Mouse (Mus musculus) monocyte, adult 2 months (primary cell): ENCODE measurements around the gene Tln2.

Source experiments
- DNase-seq, 2 experiments: peaks; one replicate each; pipeline ENCODE4 v3.0.0; 2022; ENCODE audit warnings: low spot score in 2 of 2, low read depth in 1 of 2

Tln2 gene

DNA sequence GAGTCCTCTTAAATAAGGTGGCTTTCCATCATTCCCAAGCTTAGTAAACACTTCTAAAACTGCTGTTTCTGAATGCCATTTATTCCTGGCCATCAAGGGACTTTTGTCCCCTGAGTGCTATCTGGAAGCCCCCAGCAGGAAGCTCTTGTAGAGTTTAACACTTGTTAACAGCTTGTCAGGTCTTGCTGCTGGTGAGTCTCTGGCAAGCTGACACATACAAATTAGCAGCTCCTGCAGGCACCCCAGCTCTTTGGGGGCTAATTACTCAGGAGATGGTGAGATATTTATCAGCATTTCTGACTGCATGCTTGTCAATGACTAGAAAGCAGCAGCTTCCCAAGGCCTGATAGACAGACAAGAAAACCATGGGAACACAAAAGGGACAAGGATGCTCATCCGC lies 77.2 kb downstream of the Tln2 start:
- DNase-seq, result no peak

DNA sequence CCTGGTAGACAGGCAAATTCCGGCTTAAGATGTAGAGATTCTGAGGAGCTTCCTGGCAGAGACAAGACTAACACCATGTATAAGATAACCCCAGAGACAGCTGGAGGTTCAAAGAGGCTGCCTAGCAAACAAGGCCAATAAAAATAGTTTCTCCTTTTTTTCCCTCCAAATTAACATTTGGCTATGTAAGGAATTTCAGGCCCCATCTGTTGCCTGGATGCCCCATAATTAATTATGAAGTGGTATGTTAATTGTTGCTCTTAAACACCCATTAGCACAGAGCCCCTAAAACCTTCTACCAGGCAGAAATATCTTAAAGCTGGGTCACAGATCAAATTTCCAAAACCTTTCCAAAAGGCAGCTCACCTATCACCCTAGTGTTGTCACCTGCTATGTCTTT lies 77.7 kb downstream of the Tln2 start:
- DNase-seq, result no peak

DNA sequence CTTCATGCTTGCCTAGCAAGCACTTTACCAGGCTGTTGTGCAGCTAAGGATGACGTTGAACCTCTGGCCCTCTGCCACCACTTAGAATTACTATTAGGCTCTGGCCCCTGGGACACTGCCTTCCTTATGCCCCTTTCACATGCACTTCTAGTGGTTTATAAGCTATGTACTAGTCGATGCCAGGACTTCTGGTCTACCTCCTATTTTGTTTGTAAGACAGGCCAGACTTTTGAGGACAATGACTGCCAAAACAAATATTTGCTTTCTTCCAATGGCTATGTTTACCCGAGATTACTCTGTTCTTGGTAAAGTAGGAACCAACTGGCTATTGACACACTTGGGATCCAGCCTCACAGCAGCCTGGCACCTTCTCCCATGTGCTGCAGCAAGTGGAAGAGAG lies 82.1 kb downstream of the Tln2 start:
- DNase-seq, result no peak

DNA sequence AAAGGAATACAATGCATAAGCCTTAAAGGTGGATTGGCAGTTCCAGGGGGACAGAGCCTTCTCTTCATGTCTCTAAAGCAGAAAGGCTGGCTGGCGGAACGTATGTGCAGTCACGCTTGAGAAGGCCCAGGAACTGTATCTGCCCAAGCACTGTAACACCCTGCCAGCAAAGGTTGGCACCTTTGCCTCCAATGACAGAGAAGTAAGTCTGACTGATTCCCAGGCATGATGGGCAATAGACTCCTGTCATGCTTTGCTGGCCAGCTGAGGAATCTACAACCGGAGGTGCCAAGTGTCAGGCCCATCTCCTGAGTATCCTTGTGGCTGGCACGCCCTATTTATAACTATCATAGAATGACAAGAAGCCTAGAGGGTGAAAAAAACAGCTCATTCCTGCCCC lies 83.3 kb downstream of the Tln2 start:
- DNase-seq, result no peak

DNA sequence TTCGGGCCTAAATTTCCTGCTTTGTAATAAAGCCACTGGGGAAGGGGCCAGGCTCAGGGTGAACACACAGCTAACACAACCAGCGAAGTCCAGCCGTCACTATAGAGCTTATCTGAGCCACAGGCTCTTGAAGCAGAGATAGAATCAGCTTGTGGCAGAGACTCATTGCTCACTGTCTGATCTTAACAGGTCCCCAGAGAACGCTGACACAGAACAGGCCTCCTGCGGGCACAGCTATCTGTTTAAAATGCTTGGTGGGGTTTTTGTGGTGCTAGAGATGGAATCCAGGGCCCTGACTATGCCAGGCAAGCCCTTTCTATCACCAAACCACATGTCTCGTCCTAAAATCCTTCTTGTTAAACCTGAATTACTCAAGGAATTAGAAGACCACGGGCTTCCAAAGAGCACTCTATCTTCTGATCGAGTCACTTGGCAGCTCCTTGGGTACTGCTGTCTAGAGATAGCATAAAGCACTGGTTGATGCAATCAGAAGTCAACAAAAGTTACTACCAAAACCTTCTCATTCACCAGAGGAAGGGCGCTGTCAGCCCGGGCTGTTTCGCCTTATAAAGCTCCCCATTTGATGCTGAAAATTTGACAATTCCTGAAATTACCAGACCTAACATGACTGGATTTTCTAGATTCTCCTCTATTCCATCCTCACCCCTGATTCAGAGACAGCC lies 95.9 kb downstream of the Tln2 start:
- DNase-seq, result no peak

DNA sequence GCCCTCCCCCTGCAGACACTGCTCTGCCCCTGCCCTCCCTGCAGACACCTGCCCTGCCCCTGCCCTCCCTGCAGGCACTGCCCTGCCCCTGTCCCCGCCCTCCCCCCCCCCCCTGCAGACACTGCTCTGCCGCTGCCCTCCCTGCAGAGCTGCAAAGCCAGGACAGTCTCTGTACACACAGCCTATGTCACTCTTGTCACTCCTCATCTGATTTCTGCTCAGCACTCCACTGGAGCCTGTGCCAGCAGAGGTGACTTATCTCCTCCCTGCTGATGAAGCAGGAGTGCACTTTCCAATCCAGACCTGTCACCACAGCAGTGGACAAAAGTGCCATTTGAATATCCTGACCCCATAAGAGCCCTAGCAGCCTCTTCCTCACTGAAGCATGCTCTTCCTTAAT lies 118.0 kb downstream of the Tln2 start:
- DNase-seq, result no peak

DNA sequence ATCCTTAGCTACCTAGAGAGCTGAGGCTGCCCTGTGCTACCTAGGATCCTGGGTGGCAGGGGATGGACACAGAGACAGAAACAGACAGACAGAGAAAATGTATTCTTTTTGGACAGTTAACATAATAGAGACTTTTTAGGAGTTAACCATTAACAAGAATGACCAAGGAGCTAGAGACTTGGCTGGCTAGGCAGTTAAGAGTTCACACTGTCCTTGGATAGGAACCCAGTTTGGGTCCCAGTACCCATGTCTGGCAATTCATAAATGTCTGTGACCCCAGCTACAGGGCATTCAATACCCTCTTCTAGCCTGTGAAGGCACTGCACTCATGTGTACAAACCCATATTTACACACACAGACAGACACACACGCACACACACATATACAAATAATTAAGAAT lies 122.0 kb downstream of the Tln2 start:
- DNase-seq, result no peak

DNA sequence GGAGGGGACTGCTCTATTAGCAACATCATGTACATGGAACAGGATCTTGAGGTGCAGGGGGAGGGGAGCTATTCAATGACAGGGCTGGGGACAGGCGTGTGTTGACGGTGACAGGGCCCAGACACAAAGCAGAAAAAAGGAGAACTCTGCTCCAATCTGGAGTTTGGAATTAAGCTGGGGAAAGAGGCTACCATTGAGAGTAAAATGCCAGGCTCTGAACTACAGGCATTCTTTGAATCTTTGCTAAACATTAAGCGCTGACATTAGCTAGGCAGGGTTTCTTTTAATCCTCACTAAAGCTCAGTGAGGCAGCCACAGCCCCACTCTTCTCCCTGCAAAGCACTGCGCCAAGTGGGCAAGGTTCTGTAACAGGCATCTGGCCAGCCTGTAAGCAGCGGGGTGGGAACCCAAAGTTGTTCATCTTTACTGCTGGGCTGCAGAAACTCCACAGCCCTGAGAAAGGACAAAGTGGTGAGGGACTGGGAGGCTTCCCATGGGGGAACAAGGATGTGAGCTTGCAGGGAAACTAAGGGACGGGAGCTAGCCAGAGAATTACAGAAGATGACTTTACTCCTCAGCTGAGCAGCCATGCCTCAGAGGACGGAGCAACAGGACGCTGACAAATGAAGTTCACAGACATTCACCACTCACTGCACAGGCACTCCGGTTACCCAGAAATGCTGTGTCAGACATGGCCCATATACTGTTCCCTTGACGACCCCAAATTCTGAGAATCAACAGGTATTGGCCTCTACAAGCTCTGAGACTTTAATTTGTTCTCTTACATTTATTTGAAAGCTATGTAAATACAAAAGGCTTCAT lies 124.0 kb downstream of the Tln2 start:
- DNase-seq, result no peak

DNA sequence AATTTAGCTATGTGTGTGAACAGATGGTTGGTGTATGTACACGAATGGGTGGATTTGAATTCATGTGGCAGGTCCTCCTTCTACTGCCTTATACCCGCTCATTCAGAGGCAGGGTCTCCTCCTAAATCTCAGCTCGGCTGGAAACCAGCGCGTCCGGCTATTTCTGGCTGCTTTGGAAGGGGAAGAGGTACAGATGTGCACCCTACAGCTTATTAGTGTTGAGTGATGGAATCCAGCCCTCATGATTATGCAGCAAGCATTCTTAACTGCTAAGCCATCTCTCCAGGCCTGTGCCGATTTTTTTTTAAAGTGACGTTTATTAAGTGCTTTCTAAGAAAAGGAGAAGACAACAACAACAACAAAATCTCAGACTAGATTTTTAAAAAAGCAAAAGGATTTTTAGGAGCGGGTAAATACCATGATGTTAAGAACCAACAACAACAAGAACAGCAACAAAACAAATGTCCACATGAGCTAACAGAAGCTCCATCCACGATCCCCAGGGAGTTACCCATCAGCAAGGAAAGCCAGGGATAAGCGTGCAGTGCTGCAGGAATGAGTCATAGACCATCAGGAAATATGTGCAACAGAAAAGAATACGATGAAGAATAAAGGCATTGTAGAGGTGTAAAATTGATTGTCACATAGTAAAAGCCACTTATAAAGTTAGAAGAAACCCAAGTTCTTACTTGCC lies 130.2 kb downstream of the Tln2 start:
- no peak for DNase-seq

DNA sequence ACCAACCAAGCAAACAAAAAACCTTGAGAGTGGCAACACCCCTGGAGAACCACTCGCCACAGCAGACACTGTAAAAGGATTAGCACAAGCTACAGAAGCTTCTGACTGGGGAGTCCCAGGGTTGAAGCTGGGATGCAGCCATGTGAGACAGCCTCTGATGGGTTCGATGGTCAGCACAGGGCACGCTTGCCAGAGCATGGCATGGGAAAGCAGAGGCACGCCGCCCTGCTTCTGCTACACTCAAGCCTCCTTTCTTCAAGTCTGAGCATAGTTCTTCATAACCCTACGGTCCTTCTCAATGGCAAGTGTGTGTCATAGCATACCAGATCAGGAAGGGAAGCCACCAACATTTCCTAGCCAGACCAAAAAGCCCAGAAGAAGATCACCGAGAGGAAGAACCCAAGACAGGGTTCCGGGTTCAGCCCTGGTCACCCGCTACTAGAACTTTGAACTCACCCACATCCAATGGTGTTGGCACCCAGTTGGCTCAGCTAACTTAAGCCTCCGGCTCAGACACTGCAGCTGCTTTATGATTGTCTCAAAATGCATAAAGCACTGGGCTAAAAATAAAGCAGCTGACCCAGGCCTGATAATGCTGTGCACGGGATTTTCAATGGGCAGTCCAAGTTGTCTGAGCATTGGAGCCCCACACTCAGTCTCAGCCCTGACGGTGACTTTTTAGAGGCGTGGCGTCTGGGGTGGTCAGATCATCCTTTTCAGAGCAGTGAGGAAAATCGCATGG lies 131.0 kb downstream of the Tln2 start:
- DNase-seq, result no peak

DNA sequence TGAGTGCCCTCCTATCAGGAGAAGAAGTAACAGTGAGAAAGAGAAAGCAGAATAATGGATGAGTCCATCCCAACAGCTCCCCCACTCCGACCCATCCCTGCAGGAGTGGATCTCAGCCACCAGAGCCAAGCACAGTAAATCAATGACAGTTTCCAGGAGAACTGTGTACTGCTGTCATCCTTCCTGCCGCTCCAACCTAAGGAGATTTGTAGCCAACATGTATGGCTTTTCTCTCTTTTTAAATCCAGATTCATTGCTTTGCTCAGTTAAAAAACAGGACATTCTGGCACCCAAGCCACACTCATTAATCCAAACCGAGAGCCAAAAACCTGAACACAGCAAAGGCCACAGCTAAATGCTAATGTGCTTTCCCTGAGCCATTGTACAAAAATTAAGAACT lies 133.2 kb downstream of the Tln2 start:
- DNase-seq, result no peak

DNA sequence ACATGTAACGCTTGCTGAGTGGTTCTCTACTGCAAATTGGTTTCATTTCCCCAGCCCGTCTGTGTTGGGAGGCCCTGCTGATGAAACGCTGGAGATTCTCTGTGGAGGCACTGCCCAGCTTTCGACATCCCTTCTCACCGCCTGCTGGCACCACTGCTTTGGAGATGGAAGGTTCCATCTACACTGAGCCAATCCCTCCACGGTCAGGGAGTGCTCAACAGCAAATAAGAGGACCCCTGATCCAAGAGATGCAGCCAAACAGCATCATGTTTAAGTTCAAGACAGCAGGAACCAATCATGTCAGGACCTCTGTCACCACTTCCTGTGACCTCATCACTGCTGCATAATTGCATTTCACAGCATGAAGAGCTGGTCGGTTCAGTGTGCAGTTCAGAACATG lies 135.4 kb downstream of the Tln2 start:
- peak; percentile 16 to 23 for DNase-seq

DNA sequence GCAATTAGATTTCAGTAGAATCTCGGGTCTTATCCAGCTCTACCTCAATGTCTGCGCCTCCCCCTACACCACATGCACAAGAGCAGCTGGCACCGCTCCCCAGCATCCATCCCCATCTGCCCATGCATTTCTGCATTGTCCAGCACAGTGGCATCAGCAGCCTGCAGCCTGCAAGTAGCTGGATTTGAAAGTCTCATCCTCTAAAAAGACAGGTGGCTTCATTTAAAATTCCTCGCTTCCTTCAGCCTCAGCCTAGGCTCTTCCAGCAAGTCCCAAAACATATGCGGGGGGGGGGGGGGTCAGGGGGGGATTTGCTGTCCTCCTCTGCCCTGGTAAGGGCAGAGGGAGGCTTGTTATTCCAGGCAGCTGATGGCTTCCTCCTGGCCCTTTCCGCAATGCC lies 141.4 kb downstream of the Tln2 start:
- no peak for DNase-seq

DNA sequence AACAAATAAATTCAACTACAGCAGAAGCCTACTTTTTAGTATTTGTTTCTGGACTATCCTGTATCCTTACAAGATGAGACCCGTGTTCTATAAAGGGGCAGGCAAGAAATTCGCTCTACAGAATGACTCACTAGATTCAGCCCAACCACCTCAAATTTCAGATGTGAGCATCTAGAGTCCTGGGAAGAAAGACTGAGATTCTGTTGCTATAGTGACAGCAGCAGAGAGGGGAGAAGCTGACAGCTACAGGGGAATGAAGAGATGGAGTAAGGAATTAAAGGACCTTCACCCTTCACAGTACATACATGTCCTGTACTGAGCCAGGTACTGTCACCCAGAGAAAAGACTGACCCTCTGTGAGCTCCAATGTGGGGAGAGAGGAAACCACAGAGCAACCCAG lies 148.8 kb downstream of the Tln2 start:
- DNase-seq, result no peak

DNA sequence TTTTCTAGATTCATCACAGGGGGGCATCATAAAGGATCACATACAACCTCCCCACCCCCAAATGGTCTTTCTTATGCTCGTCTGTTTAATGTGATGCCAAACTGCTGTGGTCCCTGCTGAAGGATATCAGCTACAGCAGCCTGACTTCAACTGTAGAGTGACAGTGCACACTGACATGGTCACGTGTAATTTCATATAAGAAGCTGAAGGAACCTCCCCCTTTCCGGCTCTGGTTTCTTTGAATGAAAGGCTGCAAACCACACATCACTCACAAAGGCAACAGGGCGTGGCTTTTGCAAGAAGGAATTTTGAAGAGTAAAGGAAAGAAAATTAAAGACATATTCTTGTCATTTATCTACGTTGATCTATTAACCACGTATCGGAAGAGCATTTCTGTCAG lies 154.8 kb downstream of the Tln2 start:
- DNase-seq, result no peak

DNA sequence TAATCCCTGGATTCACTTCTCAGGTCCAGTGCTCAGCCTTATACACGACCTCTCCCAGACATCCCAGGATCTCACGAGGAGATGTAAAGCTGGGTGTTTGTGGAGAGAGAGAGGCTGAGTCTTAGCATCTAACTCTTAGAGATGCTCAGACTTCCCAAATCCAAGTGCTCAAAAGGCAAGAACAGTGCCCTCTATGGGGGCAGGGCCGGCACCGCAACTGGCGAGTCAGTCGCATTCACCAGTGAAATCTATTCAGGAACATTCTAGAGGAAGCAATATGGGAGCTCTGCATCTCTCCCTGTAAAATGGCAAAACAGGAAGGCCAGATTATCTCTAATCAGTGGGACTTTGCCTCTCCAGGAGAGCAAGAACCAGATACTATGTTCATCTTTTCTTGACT lies 159.9 kb downstream of the Tln2 start:
- DNase-seq, result no peak

DNA sequence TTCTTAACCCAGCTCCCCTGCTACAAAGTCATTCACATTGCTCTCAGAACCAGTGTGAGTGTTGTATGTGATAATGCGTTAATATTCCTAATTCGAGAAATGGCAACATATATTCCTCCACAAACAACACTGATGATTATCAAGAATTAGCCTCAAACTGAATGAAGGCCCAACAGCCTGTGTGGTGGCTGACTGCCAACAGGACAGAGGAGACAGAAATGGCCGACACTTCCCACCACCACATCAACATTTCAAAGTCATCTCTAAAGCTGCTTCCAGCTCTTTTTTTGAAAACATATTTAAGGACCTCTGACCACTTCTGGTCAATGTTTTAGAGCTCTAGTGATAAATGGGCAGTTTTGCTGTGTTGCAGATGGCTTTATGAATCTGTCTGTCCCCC lies 161.7 kb downstream of the Tln2 start:
- no peak for DNase-seq

DNA sequence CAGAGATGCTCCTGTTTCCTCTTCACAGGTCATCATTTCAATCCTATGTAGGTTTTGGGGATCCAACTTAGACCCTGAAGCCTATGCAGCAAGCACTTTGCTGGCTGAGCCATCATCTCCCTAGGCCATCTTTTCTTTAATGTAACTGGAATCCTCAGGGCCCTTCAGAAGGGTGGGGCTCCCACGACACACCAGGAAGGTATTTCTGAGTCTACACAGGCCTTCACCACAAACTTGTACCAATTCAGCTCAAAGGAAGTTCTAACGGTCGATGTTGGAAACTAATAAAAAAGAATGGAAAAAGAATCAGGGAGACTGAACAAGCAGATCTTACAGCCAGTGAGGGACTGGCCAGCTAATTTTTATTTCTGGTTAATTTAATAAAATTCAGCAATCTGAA lies 163.1 kb downstream of the Tln2 start:
- no peak for DNase-seq

DNA sequence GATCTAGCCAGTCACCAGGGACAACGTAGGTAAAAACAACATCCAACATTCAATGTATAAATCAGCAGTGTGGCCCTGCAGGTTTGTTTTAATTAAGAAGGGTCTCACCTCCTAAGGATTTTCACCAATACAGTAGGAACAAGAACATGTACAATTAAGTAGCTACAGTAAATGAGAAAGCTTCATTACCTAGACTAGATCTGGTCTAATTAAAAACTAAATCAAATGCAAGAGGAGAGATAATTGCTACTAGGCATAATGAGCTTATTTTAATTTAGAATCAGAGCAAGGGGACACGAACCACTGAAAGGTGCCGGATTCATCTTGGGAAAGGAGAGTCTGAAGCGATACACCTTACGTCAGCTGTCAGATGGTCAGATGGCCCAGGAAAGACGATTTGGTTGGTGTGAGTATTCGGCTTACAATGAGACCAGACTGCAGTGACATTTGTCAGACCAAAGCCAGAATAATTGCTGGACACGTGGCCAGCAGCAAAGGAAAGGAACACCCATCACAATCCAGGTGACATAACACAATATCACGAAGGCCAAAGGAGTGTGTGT lies 175.4 kb downstream of the Tln2 start:
- no peak for DNase-seq

DNA sequence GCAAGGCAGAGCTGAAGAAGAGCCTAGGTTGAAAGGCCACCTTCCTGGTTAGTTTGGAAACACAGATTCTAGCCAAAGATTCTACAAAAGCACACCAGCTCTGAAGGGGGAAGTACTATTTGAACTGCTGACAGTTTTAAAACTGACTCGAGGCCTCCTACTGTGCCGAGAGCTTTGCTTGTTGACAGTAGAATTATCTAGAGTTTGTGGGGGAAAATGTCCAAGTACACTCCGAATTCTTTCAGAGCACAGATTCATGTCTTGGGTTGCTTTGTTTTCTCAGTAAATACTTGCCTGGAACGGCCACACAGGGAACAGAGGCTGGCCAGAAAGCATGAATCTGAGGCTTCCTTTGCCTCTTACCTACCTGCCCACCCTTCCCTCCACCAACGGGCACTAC lies 179.4 kb downstream of the Tln2 start:
- no peak for DNase-seq

DNA sequence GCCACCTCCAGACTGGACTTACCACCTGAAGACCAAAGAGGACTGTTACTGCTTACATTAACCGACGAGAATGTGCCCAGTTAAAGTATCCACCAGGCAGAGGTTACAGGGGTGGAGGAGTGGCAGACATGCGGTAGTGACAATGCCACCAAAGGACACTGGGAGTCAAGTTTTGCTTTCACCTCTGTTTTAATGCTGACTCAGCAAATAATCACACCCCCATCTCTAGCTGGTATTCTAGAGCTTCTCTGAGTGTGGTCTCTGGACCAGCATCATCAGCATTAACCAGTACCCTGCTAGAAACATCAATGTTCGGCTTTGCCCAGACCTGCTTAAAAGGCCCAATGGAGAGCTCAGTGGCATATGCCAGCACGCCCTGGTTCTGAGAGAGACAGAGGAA lies 180.7 kb downstream of the Tln2 start:
- no peak for DNase-seq
